Mouse (Mus musculus) T-cell, adult 2 months (primary cell): ENCODE measurements at regions not wholly inside any gene's neighbourhood (a gene's known extent, or its start where the extent isn't known, plus 50 kb on each side); places are given as distances from the start of the nearest gene placed in this dataset.

ENCODE experiments used
- DNase-seq: peaks from one replicate; pipeline ENCODE4 v3.0.0; 2022; ENCODE audit warnings: low spot score

- DNase-seq: no peak
These were observed 490.9 kb downstream of the Prss52 start for GRCm38 (mm10) chr14:64594811-64595522.

- DNase-seq: no peak
These were observed 491.4 kb downstream of the Prss52 start for GRCm38 (mm10) chr14:64595523-64595889.

- DNase-seq: no peak
These were observed 491.8 kb downstream of the Prss52 start for GRCm38 (mm10) chr14:64595891-64596290.

DNA sequence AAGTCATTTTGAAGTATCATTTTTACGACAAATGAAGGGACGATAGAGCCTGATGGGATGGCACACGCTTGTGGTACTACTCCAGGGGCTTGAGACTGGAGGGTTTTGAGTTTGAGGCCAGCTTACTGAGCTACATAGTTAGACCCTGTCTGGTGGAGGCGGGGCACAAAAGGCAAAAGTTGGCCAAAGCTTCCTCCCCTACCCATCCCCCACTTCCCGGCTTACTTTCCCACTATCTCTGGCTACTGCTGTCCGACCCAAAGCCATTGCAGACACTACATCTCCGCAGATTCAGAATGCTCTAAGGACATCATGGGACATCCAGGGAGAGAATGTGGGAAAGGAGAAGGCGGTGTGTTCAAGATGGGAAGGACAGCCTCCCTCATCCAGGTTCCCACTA is 493.1 kb downstream of the Prss52 start:
- DNase-seq: no peak
